Mouse (Mus musculus) olfactory bulb, adult 2 months (tissue): ENCODE results near the gene Sart1.

Experiments
- CTCF ChIP-seq: fragments of 200-500 bp; IDR thresholded peaks from 2 replicates; pipeline ENCODE4 v1.5.1; 2012; ENCODE audit warnings: low read depth, mild to moderate bottlenecking, low read length, moderate library complexity; ENCODE audit not compliant: insufficient read depth
- POLR2A ChIP-seq: fragments of 200-500 bp; IDR thresholded peaks from 2 replicates; pipeline ENCODE4 v1.6.1; 2012; ENCODE audit warnings: mild to moderate bottlenecking, low read depth, low read length, moderate library complexity; ENCODE audit not compliant: insufficient read depth

GRCm38 (mm10) chr19:5413840-5414239, 25.3 kb upstream of the Sart1 start:
- no peak for TF ChIP-seq POLR2A
- TF ChIP-seq CTCF = no peak
